Mouse (Mus musculus) E14TG2a.4 (cell line): ENCODE measurements around the gene Helz.

ENCODE experiments used
- CTCF ChIP-seq: conservative IDR thresholded peaks from 2 replicates; pipeline ENCODE4 v1.5.1; 2014; ENCODE audit warnings: low read length
- NANOG ChIP-seq: IDR thresholded peaks from 2 replicates; pipeline ENCODE4 v1.6.1; 2014; ENCODE audit warnings: borderline replicate concordance, low read length, mixed read lengths
- POU5F1 ChIP-seq: IDR thresholded peaks from 2 replicates; pipeline ENCODE4 v1.6.1; 2014; ENCODE audit warnings: low read length, borderline replicate concordance

- TF ChIP-seq CTCF (no peak), POU5F1 (no peak), NANOG (no peak)
These were observed 24.8 kb downstream of the Helz start for GRCm38 (mm10) chr11:107572551-107572950.
